Mouse (Mus musculus): ENCODE measurements around the gene Grin2b. TPM values are rescaled to one million over a fixed set of nuclear protein-coding genes. Genes with fewer than 3 reads are reported as not detected.

The Grin2b gene
- polyA plus RNA-seq, 1 experiment from 2014 or later = 0.12 TPM

GRCm38 (mm10) chr6:135904391-135904790 is 268.9 kb downstream of the Grin2b start:
- no peak overlapping the region for H3K27ac ChIP-seq (replicated peaks in 1 of 2; ENCODE audit: control insufficient read depth in 1 of 2, insufficient read depth in 1 of 2, low read depth in 2 of 2, low read length in 2 of 2)
- WGBS = 59% methylated on average over 5 of the region's 5 CpGs

GRCm38 (mm10) chr6:135900410-135900809 is 272.9 kb downstream of the Grin2b start:
- ATAC-seq (ENCODE audit: insufficient number of reproducible peaks, insufficient read depth, low FRiP score, low read depth) = no peak
- Histone ChIP-seq H3K27me3 (ENCODE audit: control insufficient read depth, insufficient read depth, low read length) (no peaks in the 10 kb centered on the region), H3K4me2 (ENCODE audit: low read length) (no peak overlapping the region), H3K36me3 (ENCODE audit: control insufficient read depth, insufficient read depth, low read length) (no peaks in the 10 kb centered on the region), H3K9me3 (ENCODE audit: control insufficient read depth, low read length) (no peaks in the 10 kb centered on the region), H3K4me3 (ENCODE audit: control insufficient read depth in 1 of 2, insufficient read depth in 1 of 2, low read depth in 1 of 2, low read length in 2 of 2) (no peak overlapping the region), H3K27ac (replicated peaks in 1 of 2; ENCODE audit: control insufficient read depth in 1 of 2, insufficient read depth in 1 of 2, low read depth in 2 of 2, low read length in 2 of 2) (no peak overlapping the region), H3K9ac (ENCODE audit: low read length) (no peak overlapping the region), H3K4me1 (ENCODE audit: control insufficient read depth in 2 of 2, insufficient read depth in 2 of 2, low read length in 2 of 2) (no peaks in the 10 kb centered on the region; a peak in 1 of 4 replicates)
- 72% methylated on average over 10 of the region's 10 CpGs for WGBS

More at GRCm38 (mm10) chr6:135904391-135904790, 268.9 kb downstream of the Grin2b start:
- no peak overlapping the region for H3K4me2 ChIP-seq (ENCODE audit: low read length)
- H3K4me1 ChIP-seq (ENCODE audit: control insufficient read depth in 2 of 2, insufficient read depth in 2 of 2, low read length in 2 of 2) = peaks cover 0 to 8% of the 10 kb centered on the region in 2 experiments; a peak in 2 of 4 replicates
- H3K4me3 ChIP-seq (ENCODE audit: control insufficient read depth in 1 of 2, insufficient read depth in 1 of 2, low read depth in 1 of 2, low read length in 2 of 2) = no peak overlapping the region
- no peaks in the 10 kb centered on the region for H3K27me3 ChIP-seq (ENCODE audit: control insufficient read depth, insufficient read depth, low read length)
- no peak for ATAC-seq (ENCODE audit: insufficient number of reproducible peaks, insufficient read depth, low FRiP score, low read depth)
- no peak overlapping the region for H3K9ac ChIP-seq (ENCODE audit: low read length)
- no peaks in the 10 kb centered on the region for H3K36me3 ChIP-seq (ENCODE audit: control insufficient read depth, insufficient read depth, low read length)
- no peaks in the 10 kb centered on the region for H3K9me3 ChIP-seq (ENCODE audit: control insufficient read depth, low read length)

- Histone ChIP-seq H3K4me3 (ENCODE audit: control insufficient read depth in 1 of 2, insufficient read depth in 1 of 2, low read depth in 1 of 2, low read length in 2 of 2) (no peak overlapping the region), H3K4me1 (ENCODE audit: control insufficient read depth in 2 of 2, insufficient read depth in 2 of 2, low read length in 2 of 2) (no peaks in the 10 kb centered on the region; a peak in 1 of 4 replicates), H3K27me3 (ENCODE audit: control insufficient read depth, insufficient read depth, low read length) (no peaks in the 10 kb centered on the region), H3K27ac (replicated peaks in 1 of 2; ENCODE audit: control insufficient read depth in 1 of 2, insufficient read depth in 1 of 2, low read depth in 2 of 2, low read length in 2 of 2) (no peak overlapping the region), H3K9me3 (ENCODE audit: control insufficient read depth, low read length) (no peaks in the 10 kb centered on the region), H3K4me2 (ENCODE audit: low read length) (no peak overlapping the region), H3K36me3 (ENCODE audit: control insufficient read depth, insufficient read depth, low read length) (no peaks in the 10 kb centered on the region), H3K9ac (ENCODE audit: low read length) (no peak overlapping the region)
- WGBS = 79% methylated on average over 10 of the region's 10 CpGs
- no peak for ATAC-seq (ENCODE audit: insufficient number of reproducible peaks, insufficient read depth, low FRiP score, low read depth)
Observed at GRCm38 (mm10) chr6:135899225-135899624, 274.1 kb downstream of the Grin2b start.

- 57% methylated on average over 1 of the region's 1 CpGs for WGBS
- ATAC-seq (ENCODE audit: insufficient number of reproducible peaks, insufficient read depth, low FRiP score, low read depth) = no peak
Observed at GRCm38 (mm10) chr6:135894793-135895228, 278.5 kb downstream of the Grin2b start.

GRCm38 (mm10) chr6:135882611-135883010 is 290.7 kb downstream of the Grin2b start:
- Histone ChIP-seq H3K4me1 (ENCODE audit: control insufficient read depth in 2 of 2, insufficient read depth in 2 of 2, low read length in 2 of 2) (no peaks in the 10 kb centered on the region), H3K9me3 (ENCODE audit: control insufficient read depth, low read length) (no peaks in the 10 kb centered on the region), H3K4me2 (ENCODE audit: low read length) (no peak overlapping the region), H3K4me3 (ENCODE audit: control insufficient read depth in 1 of 2, insufficient read depth in 1 of 2, low read depth in 1 of 2, low read length in 2 of 2) (no peak overlapping the region), H3K27ac (replicated peaks in 1 of 2; ENCODE audit: control insufficient read depth in 1 of 2, insufficient read depth in 1 of 2, low read depth in 2 of 2, low read length in 2 of 2) (no peak overlapping the region), H3K36me3 (ENCODE audit: control insufficient read depth, insufficient read depth, low read length) (no peaks in the 10 kb centered on the region), H3K9ac (ENCODE audit: low read length) (no peak overlapping the region), H3K27me3 (ENCODE audit: control insufficient read depth, insufficient read depth, low read length) (no peaks in the 10 kb centered on the region)
- WGBS = 54% methylated on average over 5 of the region's 5 CpGs
- no peak for ATAC-seq (ENCODE audit: insufficient number of reproducible peaks, insufficient read depth, low FRiP score, low read depth)

More at GRCm38 (mm10) chr6:135894793-135895228, 278.5 kb downstream of the Grin2b start:
- H3K9ac ChIP-seq (ENCODE audit: low read length) = no peak overlapping the region
- no peaks in the 10 kb centered on the region for H3K27me3 ChIP-seq (ENCODE audit: control insufficient read depth, insufficient read depth, low read length)
- no peak overlapping the region for H3K4me2 ChIP-seq (ENCODE audit: low read length)
- H3K4me3 ChIP-seq (ENCODE audit: control insufficient read depth in 1 of 2, insufficient read depth in 1 of 2, low read depth in 1 of 2, low read length in 2 of 2) = no peak overlapping the region
- H3K4me1 ChIP-seq (ENCODE audit: control insufficient read depth in 2 of 2, insufficient read depth in 2 of 2, low read length in 2 of 2) = no peaks in the 10 kb centered on the region; a peak in 1 of 4 replicates
- H3K36me3 ChIP-seq (ENCODE audit: control insufficient read depth, insufficient read depth, low read length) = no peaks in the 10 kb centered on the region
- no peaks in the 10 kb centered on the region for H3K9me3 ChIP-seq (ENCODE audit: control insufficient read depth, low read length)
- H3K27ac ChIP-seq (replicated peaks in 1 of 2; ENCODE audit: control insufficient read depth in 1 of 2, insufficient read depth in 1 of 2, low read depth in 2 of 2, low read length in 2 of 2) = no peak overlapping the region

GRCm38 (mm10) chr6:135876163-135876726 is 297.1 kb downstream of the Grin2b start:
- Histone ChIP-seq H3K36me3 (ENCODE audit: control insufficient read depth, insufficient read depth, low read length) (no peaks in the 10 kb centered on the region), H3K4me2 (ENCODE audit: low read length) (no peak overlapping the region), H3K9ac (ENCODE audit: low read length) (no peak overlapping the region), H3K4me3 (ENCODE audit: control insufficient read depth in 1 of 2, insufficient read depth in 1 of 2, low read depth in 1 of 2, low read length in 2 of 2) (no peak overlapping the region), H3K9me3 (ENCODE audit: control insufficient read depth, low read length) (no peaks in the 10 kb centered on the region), H3K27me3 (ENCODE audit: control insufficient read depth, insufficient read depth, low read length) (no peaks in the 10 kb centered on the region), H3K4me1 (ENCODE audit: control insufficient read depth in 2 of 2, insufficient read depth in 2 of 2, low read length in 2 of 2) (no peaks in the 10 kb centered on the region), H3K27ac (replicated peaks in 1 of 2; ENCODE audit: control insufficient read depth in 1 of 2, insufficient read depth in 1 of 2, low read depth in 2 of 2, low read length in 2 of 2) (no peak overlapping the region)
- ATAC-seq (ENCODE audit: insufficient number of reproducible peaks, insufficient read depth, low FRiP score, low read depth) = no peak
- WGBS = 55% methylated on average over 8 of the region's 8 CpGs

GRCm38 (mm10) chr6:135874626-135875025 is 298.7 kb downstream of the Grin2b start:
- Histone ChIP-seq H3K9me3 (ENCODE audit: control insufficient read depth, low read length) (no peaks in the 10 kb centered on the region), H3K27ac (replicated peaks in 1 of 2; ENCODE audit: control insufficient read depth in 1 of 2, insufficient read depth in 1 of 2, low read depth in 2 of 2, low read length in 2 of 2) (no peak overlapping the region), H3K9ac (ENCODE audit: low read length) (no peak overlapping the region), H3K36me3 (ENCODE audit: control insufficient read depth, insufficient read depth, low read length) (no peaks in the 10 kb centered on the region), H3K4me1 (ENCODE audit: control insufficient read depth in 2 of 2, insufficient read depth in 2 of 2, low read length in 2 of 2) (no peaks in the 10 kb centered on the region), H3K4me3 (ENCODE audit: control insufficient read depth in 1 of 2, insufficient read depth in 1 of 2, low read depth in 1 of 2, low read length in 2 of 2) (no peak overlapping the region), H3K4me2 (ENCODE audit: low read length) (no peak overlapping the region), H3K27me3 (ENCODE audit: control insufficient read depth, insufficient read depth, low read length) (no peaks in the 10 kb centered on the region)
- ATAC-seq (ENCODE audit: insufficient number of reproducible peaks, insufficient read depth, low FRiP score, low read depth) = no peak

- no peaks in the 10 kb centered on the region for H3K4me1 ChIP-seq (ENCODE audit: control insufficient read depth in 2 of 2, insufficient read depth in 2 of 2, low read length in 2 of 2)
- H3K9ac ChIP-seq (ENCODE audit: low read length) = no peak overlapping the region
- ATAC-seq (ENCODE audit: insufficient number of reproducible peaks, insufficient read depth, low FRiP score, low read depth) = no peak
- H3K4me3 ChIP-seq (ENCODE audit: control insufficient read depth in 1 of 2, insufficient read depth in 1 of 2, low read depth in 1 of 2, low read length in 2 of 2) = no peak overlapping the region
- H3K36me3 ChIP-seq (ENCODE audit: control insufficient read depth, insufficient read depth, low read length) = no peaks in the 10 kb centered on the region
- H3K4me2 ChIP-seq (ENCODE audit: low read length) = no peak overlapping the region
- 84% methylated on average over 7 of the region's 7 CpGs for WGBS
- no peaks in the 10 kb centered on the region for H3K27me3 ChIP-seq (ENCODE audit: control insufficient read depth, insufficient read depth, low read length)
- no peaks in the 10 kb centered on the region for H3K9me3 ChIP-seq (ENCODE audit: control insufficient read depth, low read length)
- H3K27ac ChIP-seq (replicated peaks in 1 of 2; ENCODE audit: control insufficient read depth in 1 of 2, insufficient read depth in 1 of 2, low read depth in 2 of 2, low read length in 2 of 2) = no peak overlapping the region
Observed at GRCm38 (mm10) chr6:135865832-135866231, 307.5 kb downstream of the Grin2b start.
